Mouse (Mus musculus) bone marrow, adult 2 months (tissue): ENCODE data around the gene Serinc2.

Experiments
- CTCF ChIP-seq: fragments of 200-500 bp; IDR thresholded peaks from 2 replicates; pipeline ENCODE4 v1.5.1; 2011; ENCODE audit warnings: low read length, control low read depth; ENCODE audit not compliant: control insufficient read depth, insufficient read depth
- POLR2A ChIP-seq: fragments of 200-500 bp; IDR thresholded peaks from 2 replicates; pipeline ENCODE4 v1.6.1; 2011; ENCODE audit warnings: low read depth, mild to moderate bottlenecking, control low read depth, low read length, borderline replicate concordance; ENCODE audit not compliant: control insufficient read depth

DNA sequence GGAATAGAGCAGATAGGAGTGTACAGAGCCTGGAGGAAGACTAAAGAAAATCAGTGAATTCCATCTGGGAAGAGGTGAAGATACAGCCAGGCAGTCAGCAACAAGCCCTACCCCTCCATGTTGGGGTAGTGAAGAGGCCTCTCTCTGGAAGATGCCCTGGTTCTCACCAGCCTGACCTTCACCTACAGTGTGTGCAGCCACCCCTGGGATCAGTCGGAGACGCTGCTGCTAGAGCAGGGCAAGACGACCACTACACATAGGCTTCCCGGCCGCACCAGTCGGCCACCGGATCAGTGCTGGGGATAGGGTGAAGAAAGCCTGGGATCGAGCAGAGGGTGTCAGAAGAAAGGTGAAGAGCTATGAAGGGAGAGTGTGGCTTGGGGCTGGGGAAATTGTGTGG is 30.2 kb upstream of the Serinc2 start:
- TF ChIP-seq CTCF = no peak
- TF ChIP-seq POLR2A = no peak
